Mouse (Mus musculus) ES-Bruce4 (cell line): ENCODE data around the gene Smpd3. TPM values are rescaled to one million over a fixed set of nuclear protein-coding genes. Genes with fewer than 3 reads are reported as not detected.

ENCODE experiments used
- H3K27ac ChIP-seq: 2 replicates; pipeline ENCODE4 v1.5.1; 2012; ENCODE audit warnings: low read length, inconsistent platforms; ENCODE audit not compliant: insufficient read depth
- H3K27me3 ChIP-seq: 2 replicates; pipeline ENCODE4 v1.6.1; 2012; ENCODE audit warnings: mild to moderate bottlenecking, low read length, inconsistent platforms; ENCODE audit not compliant: control insufficient read depth, poor library complexity, insufficient read depth, severe bottlenecking
- H3K36me3 ChIP-seq: 2 replicates; pipeline ENCODE4 v1.6.1; 2012; ENCODE audit warnings: inconsistent platforms, mild to moderate bottlenecking, low read length, moderate library complexity; ENCODE audit not compliant: control insufficient read depth, poor library complexity, insufficient read depth, severe bottlenecking
- H3K4me1 ChIP-seq: one replicate; pipeline ENCODE4 v1.8.1; 2011; ENCODE audit warnings: low read length; ENCODE audit not compliant: control insufficient read depth, insufficient read depth
- H3K4me3 ChIP-seq: 2 replicates; pipeline ENCODE4 v1.5.1; 2011; ENCODE audit warnings: low read depth, mild to moderate bottlenecking, low read length
- H3K9ac ChIP-seq: 2 replicates; pipeline ENCODE4 v1.6.1; 2012; ENCODE audit warnings: low read depth, mild to moderate bottlenecking, inconsistent platforms; ENCODE audit not compliant: poor library complexity, severe bottlenecking
- H3K9me3 ChIP-seq: replicated peaks from 2 replicates; pipeline ENCODE4 v1.6.1; 2012; ENCODE audit warnings: mild to moderate bottlenecking, low read length, inconsistent platforms; ENCODE audit not compliant: control insufficient read depth, poor library complexity, insufficient read depth, severe bottlenecking
- CTCF ChIP-seq: IDR thresholded peaks from one replicate; pipeline ENCODE4 v1.8.1; 2011; ENCODE audit warnings: low read depth, low read length
- EP300 ChIP-seq: IDR thresholded peaks from 2 replicates; pipeline ENCODE4 v1.6.1; 2011; ENCODE audit warnings: low read depth, low read length; ENCODE audit not compliant: insufficient read depth
- POLR2A ChIP-seq: IDR thresholded peaks from one replicate; pipeline ENCODE4 v1.8.1; 2011; ENCODE audit warnings: low read length; ENCODE audit not compliant: insufficient read depth
- polyA plus RNA-seq: library from polyadenylated mRNA; stranded (reverse); fragments of >200 nt; gene quantifications from 2 replicates; pipeline ENCODE4 v1.2.4, GENCODE M21; 2011; ENCODE audit warnings: low read depth; ENCODE audit not compliant: missing spikeins, insufficient read depth, insufficient read length

The Smpd3 gene
- polyA plus RNA-seq, 1 experiment = 0.12 TPM

- TF ChIP-seq CTCF (no peak), POLR2A (no peak), EP300 (no peak)
Measured at GRCm38 (mm10) chr8:106268710-106269346, 69.0 kb downstream of the Smpd3 start.

GRCm38 (mm10) chr8:106265398-106265797 lies 72.4 kb downstream of the Smpd3 start:
- peak overlapping the region; percentile 5; the same call in 1 of the 2 replicates for H3K4me3 ChIP-seq
- no peak for TF ChIP-seq CTCF
- TF ChIP-seq EP300 = no peak
- TF ChIP-seq POLR2A = no peak

More at GRCm38 (mm10) chr8:106268710-106269346, 69.0 kb downstream of the Smpd3 start:
- H3K9ac ChIP-seq = no peak overlapping the region
- H3K4me3 ChIP-seq = no peak overlapping the region
- H3K36me3 ChIP-seq = no peaks in the 10 kb centered on the region
- H3K27ac ChIP-seq = no peak overlapping the region
- no peaks in the 10 kb centered on the region for H3K27me3 ChIP-seq
- no peaks in the 10 kb centered on the region for H3K4me1 ChIP-seq
- H3K9me3 ChIP-seq = no peaks in the 10 kb centered on the region

GRCm38 (mm10) chr8:106263928-106264327 lies 73.9 kb downstream of the Smpd3 start:
- no peaks in the 10 kb centered on the region for H3K36me3 ChIP-seq
- no peak overlapping the region for H3K9ac ChIP-seq
- H3K4me3 ChIP-seq = no peak overlapping the region
- no peaks in the 10 kb centered on the region for H3K9me3 ChIP-seq
- no peaks in the 10 kb centered on the region for H3K27me3 ChIP-seq
- TF ChIP-seq EP300 = no peak
- no peak for TF ChIP-seq POLR2A
- no peak for TF ChIP-seq CTCF
- no peak overlapping the region for H3K27ac ChIP-seq
- H3K4me1 ChIP-seq = no peaks in the 10 kb centered on the region

More at GRCm38 (mm10) chr8:106265398-106265797, 72.4 kb downstream of the Smpd3 start:
- Histone ChIP-seq H3K4me1 (no peaks in the 10 kb centered on the region), H3K27ac (no peak overlapping the region), H3K27me3 (no peaks in the 10 kb centered on the region), H3K9me3 (no peaks in the 10 kb centered on the region), H3K36me3 (no peaks in the 10 kb centered on the region), H3K9ac (no peak overlapping the region)

GRCm38 (mm10) chr8:106262343-106262742 lies 75.4 kb downstream of the Smpd3 start:
- H3K36me3 ChIP-seq = no peaks in the 10 kb centered on the region
- no peaks in the 10 kb centered on the region for H3K9me3 ChIP-seq
- no peak for TF ChIP-seq EP300
- no peak for TF ChIP-seq CTCF
- TF ChIP-seq POLR2A = no peak
- no peak overlapping the region for H3K4me3 ChIP-seq
- no peaks in the 10 kb centered on the region for H3K27me3 ChIP-seq
- H3K27ac ChIP-seq = no peak overlapping the region
- H3K4me1 ChIP-seq = no peaks in the 10 kb centered on the region
- H3K9ac ChIP-seq = no peak overlapping the region

GRCm38 (mm10) chr8:106260894-106261293 lies 76.9 kb downstream of the Smpd3 start:
- Histone ChIP-seq H3K36me3 (no peaks in the 10 kb centered on the region), H3K4me1 (no peaks in the 10 kb centered on the region), H3K27ac (no peak overlapping the region), H3K27me3 (no peaks in the 10 kb centered on the region), H3K9ac (no peak overlapping the region), H3K4me3 (no peak overlapping the region), H3K9me3 (no peaks in the 10 kb centered on the region)
- TF ChIP-seq EP300 (no peak), POLR2A (no peak), CTCF (no peak)

- H3K9me3 ChIP-seq = no peaks in the 10 kb centered on the region
- no peak overlapping the region for H3K27ac ChIP-seq
- no peak overlapping the region for H3K4me3 ChIP-seq
- no peaks in the 10 kb centered on the region for H3K36me3 ChIP-seq
- H3K27me3 ChIP-seq = no peaks in the 10 kb centered on the region
- no peaks in the 10 kb centered on the region for H3K4me1 ChIP-seq
- no peak for TF ChIP-seq CTCF
- no peak for TF ChIP-seq EP300
- no peak for TF ChIP-seq POLR2A
- no peak overlapping the region for H3K9ac ChIP-seq
Measured at GRCm38 (mm10) chr8:106259579-106260255, 78.1 kb downstream of the Smpd3 start.
